Mouse (Mus musculus): Measurements from ENCODE around the gene Washc1. TPM values are rescaled to one million over a fixed set of nuclear protein-coding genes. Genes with fewer than 3 reads are reported as not detected.
"Not testable (repeated sequence)": the region's sequence is repeated elsewhere in the genome, so short reads cannot be mapped to it uniquely, and the experiment has no call there.

Gene Washc1
- polyA plus RNA-seq, 1 experiment from 2014 or later: 30.8 TPM

- H3K27ac ChIP-seq (ENCODE audit: low read depth, low read length): no peak overlapping the region
- H3K4me2 ChIP-seq: peak overlapping the region; percentile 79
- peak; percentile 89 for DNase-seq (ENCODE audit: low spot score, missing footprints)
- peak overlapping the region; percentile 67 for H3K4me3 ChIP-seq (ENCODE audit: low read depth, low read length)
- peaks cover 4% of the 10 kb centered on the region; the same call in 1 of the 2 replicates for H3K4me1 ChIP-seq (ENCODE audit: control insufficient read depth, insufficient read depth, low read length)
- peak; percentile 49 for ATAC-seq (ENCODE audit: low FRiP score)
- WGBS: under 1% methylated on average over 20 of the region's 20 CpGs
- no peaks in the 10 kb centered on the region for H3K9me3 ChIP-seq (ENCODE audit: control insufficient read depth, low read length)
- H3K9ac ChIP-seq (ENCODE audit: low read length): peak overlapping the region; percentile 77
- H3K36me3 ChIP-seq (ENCODE audit: control insufficient read depth, insufficient read depth, low read length): peaks cover 9% of the 10 kb centered on the region
- no peaks in the 10 kb centered on the region for H3K27me3 ChIP-seq (ENCODE audit: control insufficient read depth, insufficient read depth, low read length)
Observed at GRCm38 (mm10) chr17:66123816-66124610, 12.7 kb downstream of the Washc1 start.

- H3K27me3 ChIP-seq (ENCODE audit: control insufficient read depth, insufficient read depth, low read length): no peaks in the 10 kb centered on the region
- 0 out of 2 replicates have a peak overlapping the region, but pooled peaks have one; percentile 24 for H3K9ac ChIP-seq (ENCODE audit: low read length)
- H3K4me1 ChIP-seq (ENCODE audit: control insufficient read depth, insufficient read depth, low read length): peaks cover 4% of the 10 kb centered on the region; the same call in 1 of the 2 replicates
- WGBS: 73% methylated on average over 5 of the region's 5 CpGs
- H3K9me3 ChIP-seq (ENCODE audit: control insufficient read depth, low read length): no peaks in the 10 kb centered on the region
- no peak overlapping the region for H3K27ac ChIP-seq (ENCODE audit: low read depth, low read length)
- no peak overlapping the region for H3K4me3 ChIP-seq (ENCODE audit: low read depth, low read length)
- DNase-seq (ENCODE audit: low spot score, missing footprints) (no peak), ATAC-seq (ENCODE audit: low FRiP score) (no peak)
- no peak overlapping the region for H3K4me2 ChIP-seq
- peaks cover 2% of the 10 kb centered on the region for H3K36me3 ChIP-seq (ENCODE audit: control insufficient read depth, insufficient read depth, low read length)
Observed at GRCm38 (mm10) chr17:66125211-66125610, 13.9 kb downstream of the Washc1 start.

- H3K4me3 ChIP-seq (ENCODE audit: low read depth, low read length): no peak overlapping the region
- H3K4me2 ChIP-seq: no peak overlapping the region
- H3K27ac ChIP-seq (ENCODE audit: low read depth, low read length): no peak overlapping the region
- no peaks in the 10 kb centered on the region for H3K9me3 ChIP-seq (ENCODE audit: control insufficient read depth, low read length)
- ATAC-seq (ENCODE audit: low FRiP score): no peak
- no peak for DNase-seq (ENCODE audit: low spot score, missing footprints)
- H3K36me3 ChIP-seq (ENCODE audit: control insufficient read depth, insufficient read depth, low read length): peaks cover 29% of the 10 kb centered on the region
- 85% methylated on average over 9 of the region's 9 CpGs for WGBS
- H3K9ac ChIP-seq (ENCODE audit: low read length): no peak overlapping the region
- H3K27me3 ChIP-seq (ENCODE audit: control insufficient read depth, insufficient read depth, low read length): no peaks in the 10 kb centered on the region
- no peaks in the 10 kb centered on the region for H3K4me1 ChIP-seq (ENCODE audit: control insufficient read depth, insufficient read depth, low read length)
Observed at GRCm38 (mm10) chr17:66130371-66130770, 19.0 kb downstream of the Washc1 start.

GRCm38 (mm10) chr17:66131212-66131611, 19.9 kb downstream of the Washc1 start:
- 95% methylated on average over 4 of the region's 4 CpGs for WGBS
- H3K4me2 ChIP-seq: no peak overlapping the region
- no peak for DNase-seq (ENCODE audit: low spot score, missing footprints)
- H3K27me3 ChIP-seq (ENCODE audit: control insufficient read depth, insufficient read depth, low read length): no peaks in the 10 kb centered on the region
- H3K9me3 ChIP-seq (ENCODE audit: control insufficient read depth, low read length): no peaks in the 10 kb centered on the region
- H3K9ac ChIP-seq (ENCODE audit: low read length): no peak overlapping the region
- ATAC-seq (ENCODE audit: low FRiP score): peak; percentile 35; the same call in 1 of the 2 replicates
- no peak overlapping the region for H3K4me3 ChIP-seq (ENCODE audit: low read depth, low read length)
- no peaks in the 10 kb centered on the region for H3K4me1 ChIP-seq (ENCODE audit: control insufficient read depth, insufficient read depth, low read length)
- H3K27ac ChIP-seq (ENCODE audit: low read depth, low read length): no peak overlapping the region
- H3K36me3 ChIP-seq (ENCODE audit: control insufficient read depth, insufficient read depth, low read length): peaks cover 34% of the 10 kb centered on the region

- H3K9ac ChIP-seq (ENCODE audit: low read length); H3K27ac ChIP-seq (ENCODE audit: low read depth, low read length); H3K9me3 ChIP-seq (ENCODE audit: control insufficient read depth, low read length); H3K36me3 ChIP-seq (ENCODE audit: control insufficient read depth, insufficient read depth, low read length); H3K4me1 ChIP-seq (ENCODE audit: control insufficient read depth, insufficient read depth, low read length); H3K27me3 ChIP-seq (ENCODE audit: control insufficient read depth, insufficient read depth, low read length); H3K4me3 ChIP-seq (ENCODE audit: low read depth, low read length); H3K4me2 ChIP-seq; DNase-seq (ENCODE audit: low spot score, missing footprints): not testable (repeated sequence)
- 71% methylated on average over 5 of the region's 8 CpGs for WGBS
- peak; percentile 80 for ATAC-seq (ENCODE audit: low FRiP score)
Observed at GRCm38 (mm10) chr17:66152706-66153662, 41.6 kb downstream of the Washc1 start.

- H3K9me3 ChIP-seq (ENCODE audit: control insufficient read depth, low read length): not testable (repeated sequence)
- ATAC-seq (ENCODE audit: low FRiP score): peak; percentile 15; the same call in 1 of the 2 replicates
- WGBS: 94% methylated on average over 4 of the region's 4 CpGs
Observed at GRCm38 (mm10) chr17:66153735-66154423, 42.5 kb downstream of the Washc1 start.

GRCm38 (mm10) chr17:66154876-66155275, 43.5 kb downstream of the Washc1 start:
- Histone ChIP-seq H3K9me3 (ENCODE audit: control insufficient read depth, low read length) (no peaks in the 10 kb centered on the region), H3K4me1 (ENCODE audit: control insufficient read depth, insufficient read depth, low read length) (no peaks in the 10 kb centered on the region), H3K4me3 (ENCODE audit: low read depth, low read length) (no peak overlapping the region), H3K4me2 (no peak overlapping the region), H3K27me3 (ENCODE audit: control insufficient read depth, insufficient read depth, low read length) (no peaks in the 10 kb centered on the region), H3K27ac (ENCODE audit: low read depth, low read length) (no peak overlapping the region), H3K9ac (ENCODE audit: low read length) (no peak overlapping the region), H3K36me3 (ENCODE audit: control insufficient read depth, insufficient read depth, low read length) (0 out of 2 replicates have a peak, but pooled peaks cover 5% of the 10 kb centered on the region)
- ATAC-seq (ENCODE audit: low FRiP score) (no peak), DNase-seq (ENCODE audit: low spot score, missing footprints) (no peak)
- WGBS: 66% methylated on average over 2 of the region's 2 CpGs

More at GRCm38 (mm10) chr17:66153735-66154423, 42.5 kb downstream of the Washc1 start:
- not testable (repeated sequence) for H3K36me3 ChIP-seq (ENCODE audit: control insufficient read depth, insufficient read depth, low read length); H3K9ac ChIP-seq (ENCODE audit: low read length); H3K4me1 ChIP-seq (ENCODE audit: control insufficient read depth, insufficient read depth, low read length); H3K4me3 ChIP-seq (ENCODE audit: low read depth, low read length); DNase-seq (ENCODE audit: low spot score, missing footprints); H3K27ac ChIP-seq (ENCODE audit: low read depth, low read length); H3K27me3 ChIP-seq (ENCODE audit: control insufficient read depth, insufficient read depth, low read length); H3K4me2 ChIP-seq

GRCm38 (mm10) chr17:66158271-66158670, 46.9 kb downstream of the Washc1 start:
- WGBS: 90% methylated on average over 5 of the region's 5 CpGs
- Histone ChIP-seq H3K27ac (ENCODE audit: low read depth, low read length) (no peak overlapping the region), H3K36me3 (ENCODE audit: control insufficient read depth, insufficient read depth, low read length) (no peaks in the 10 kb centered on the region), H3K4me1 (ENCODE audit: control insufficient read depth, insufficient read depth, low read length) (no peaks in the 10 kb centered on the region), H3K4me2 (no peak overlapping the region), H3K9ac (ENCODE audit: low read length) (no peak overlapping the region), H3K9me3 (ENCODE audit: control insufficient read depth, low read length) (peaks cover 2% of the 10 kb centered on the region; the same call in 1 of the 2 replicates), H3K4me3 (ENCODE audit: low read depth, low read length) (no peak overlapping the region), H3K27me3 (ENCODE audit: control insufficient read depth, insufficient read depth, low read length) (no peaks in the 10 kb centered on the region)
- ATAC-seq (ENCODE audit: low FRiP score) (no peak), DNase-seq (ENCODE audit: low spot score, missing footprints) (no peak)

All from midbrain, embryonic 11.5 days (tissue).